Mouse (Mus musculus) intestine, postnatal 0 days (tissue): ENCODE results near the gene Eef1akmt3. TPM values are rescaled to one million over a fixed set of nuclear protein-coding genes. Genes with fewer than 3 reads are reported as not detected.

Source experiments
- ATAC-seq: fragments of 200-750 bp; cut with Nextera tagmentation; 2 replicates; pipeline ENCODE4 v1.8.0; 2017; ENCODE audit warnings: mild to moderate bottlenecking, moderate TSS enrichment, moderate library complexity
- H3K27ac ChIP-seq: fragments of 300-500 bp; sonication (generic); 2 replicates; pipeline ENCODE4 v1.5.1; 2014; ENCODE audit warnings: mild to moderate bottlenecking, low read depth, low read length, moderate library complexity
- H3K27me3 ChIP-seq: fragments of 300-500 bp; sonication (generic); replicated peaks from 2 replicates; pipeline ENCODE4 v1.6.1; 2014; ENCODE audit warnings: low read length, mixed read lengths; ENCODE audit not compliant: control insufficient read depth, insufficient read depth
- H3K36me3 ChIP-seq: fragments of 300-500 bp; sonication (generic); 2 replicates; pipeline ENCODE4 v1.6.1; 2014; ENCODE audit warnings: mild to moderate bottlenecking, moderate library complexity; ENCODE audit not compliant: control insufficient read depth, insufficient read depth
- H3K4me1 ChIP-seq: fragments of 300-500 bp; sonication (generic); replicated peaks from 2 replicates; pipeline ENCODE4 v1.6.1; 2014; ENCODE audit warnings: antibody characterized with exemption, low read length, mixed read lengths; ENCODE audit not compliant: control insufficient read depth, insufficient read depth
- H3K4me2 ChIP-seq: fragments of 300-500 bp; sonication (generic); replicated peaks from 2 replicates; pipeline ENCODE4 v1.6.1; 2014; ENCODE audit warnings: low read depth, mild to moderate bottlenecking, moderate library complexity
- H3K4me3 ChIP-seq: fragments of 300-500 bp; sonication (generic); 2 replicates; pipeline ENCODE4 v1.5.1; 2014; ENCODE audit warnings: low read depth, low read length
- H3K9ac ChIP-seq: fragments of 300-500 bp; sonication (generic); 2 replicates; pipeline ENCODE4 v1.6.1; 2014; ENCODE audit warnings: mild to moderate bottlenecking, low read depth, low read length
- H3K9me3 ChIP-seq: fragments of 300-500 bp; sonication (generic); 2 replicates; pipeline ENCODE4 v1.6.1; 2016; ENCODE audit warnings: mixed run types; ENCODE audit not compliant: control insufficient read depth
- CTCF ChIP-seq: sonication (generic); IDR thresholded peaks from 2 replicates; pipeline ENCODE4 v1.5.1; 2016; ENCODE audit warnings: low read depth, mild to moderate bottlenecking, control low read depth, antibody characterized with exemption, moderate library complexity
- WGBS: fragments of 180-500 bp; shearing (Covaris S2); extraction: QIAGEN DNeasy Blood & Tissue Kit; methylation state at CpG from one replicate; pipeline ENCODE4 v1.1.7; 2014; 5-methylcytosine and 5-hydroxymethylcytosine counted together
- polyA plus RNA-seq: library from polyadenylated mRNA; unstranded; fragments of >200 nt; fragmentation: Nextera tagmentation; extraction: Ambion mirVana; gene quantifications from 2 replicates; pipeline ENCODE4 v1.2.1, GENCODE M21; 2015

Gene Eef1akmt3
- polyA plus RNA-seq, 1 experiment from 2014 or later, result 0.17 TPM

GRCm38 (mm10) chr10:127003334-127003733 lies 38.0 kb downstream of the Eef1akmt3 start:
- Histone ChIP-seq H3K9ac (no peak overlapping the region), H3K4me2 (no peak overlapping the region), H3K4me1 (no peaks in the 10 kb centered on the region), H3K4me3 (no peak overlapping the region), H3K27me3 (no peaks in the 10 kb centered on the region), H3K9me3 (no peaks in the 10 kb centered on the region), H3K27ac (no peak overlapping the region), H3K36me3 (peaks cover 12% of the 10 kb centered on the region; the same call in 1 of the 2 replicates)
- no peak for ATAC-seq
- WGBS, result 84% methylated on average over 8 of the region's 8 CpGs
- no peak for TF ChIP-seq CTCF

GRCm38 (mm10) chr10:127002765-127003164 lies 38.5 kb downstream of the Eef1akmt3 start:
- ATAC-seq, result no peak
- Histone ChIP-seq H3K9ac (no peak overlapping the region), H3K4me3 (no peak overlapping the region), H3K27me3 (no peaks in the 10 kb centered on the region), H3K9me3 (no peaks in the 10 kb centered on the region), H3K4me2 (no peak overlapping the region), H3K27ac (no peak overlapping the region), H3K4me1 (no peaks in the 10 kb centered on the region), H3K36me3 (peaks cover 18% of the 10 kb centered on the region)
- no peak for TF ChIP-seq CTCF
- WGBS, result 82% methylated on average over 5 of the region's 5 CpGs

GRCm38 (mm10) chr10:127002056-127002455 lies 39.3 kb downstream of the Eef1akmt3 start:
- H3K4me1 ChIP-seq, result no peaks in the 10 kb centered on the region
- no peak overlapping the region for H3K4me3 ChIP-seq
- no peak overlapping the region for H3K27ac ChIP-seq
- peaks cover 25% of the 10 kb centered on the region for H3K36me3 ChIP-seq
- WGBS, result 73% methylated on average over 1 of the region's 1 CpGs
- H3K27me3 ChIP-seq, result no peaks in the 10 kb centered on the region
- no peak overlapping the region for H3K9ac ChIP-seq
- TF ChIP-seq CTCF, result no peak
- H3K4me2 ChIP-seq, result no peak overlapping the region
- no peak for ATAC-seq
- no peaks in the 10 kb centered on the region for H3K9me3 ChIP-seq

GRCm38 (mm10) chr10:127001297-127001696 lies 40.0 kb downstream of the Eef1akmt3 start:
- Histone ChIP-seq H3K9ac (no peak overlapping the region), H3K9me3 (no peaks in the 10 kb centered on the region), H3K27ac (no peak overlapping the region), H3K36me3 (peaks cover 25% of the 10 kb centered on the region), H3K27me3 (no peaks in the 10 kb centered on the region), H3K4me1 (no peaks in the 10 kb centered on the region), H3K4me2 (no peak overlapping the region), H3K4me3 (no peak overlapping the region)
- ATAC-seq, result no peak
- no peak for TF ChIP-seq CTCF
- WGBS, result 52% methylated on average over 9 of the region's 9 CpGs

GRCm38 (mm10) chr10:127000529-127000928 lies 40.8 kb downstream of the Eef1akmt3 start, which contains the start of gene Avil:
TSS of gene Avil (plus strand) at chr10:127000709.
- no peak for TF ChIP-seq CTCF
- Histone ChIP-seq H3K27me3 (no peaks in the 10 kb centered on the region), H3K36me3 (peaks cover 32% of the 10 kb centered on the region), H3K9ac (no peak within 1 kb of the TSS), H3K27ac (no peak within 1 kb of the TSS), H3K4me1 (no peaks in the 10 kb centered on the region), H3K9me3 (no peaks in the 10 kb centered on the region), H3K4me3 (no peak within 1 kb of the TSS), H3K4me2 (no peak within 1 kb of the TSS)
- WGBS, result 74% methylated on average over 5 of the region's 5 CpGs
- ATAC-seq, result no peak

- no peak overlapping the region for H3K4me3 ChIP-seq
- H3K27ac ChIP-seq, result no peak overlapping the region
- TF ChIP-seq CTCF, result no peak
- no peaks in the 10 kb centered on the region for H3K4me1 ChIP-seq
- 57% methylated on average over 13 of the region's 13 CpGs for WGBS
- H3K27me3 ChIP-seq, result no peaks in the 10 kb centered on the region
- H3K36me3 ChIP-seq, result peaks cover 62% of the 10 kb centered on the region
- H3K4me2 ChIP-seq, result no peak overlapping the region
- H3K9me3 ChIP-seq, result no peaks in the 10 kb centered on the region
- no peak overlapping the region for H3K9ac ChIP-seq
- ATAC-seq, result no peak
Measured at GRCm38 (mm10) chr10:126997340-126998113, 43.8 kb downstream of the Eef1akmt3 start.
